Mouse (Mus musculus): ENCODE results near the gene Gimap4. TPM values are rescaled to one million over a fixed set of nuclear protein-coding genes. Genes with fewer than 3 reads are reported as not detected.
"Not testable (repeated sequence)": the region's sequence is repeated elsewhere in the genome, so short reads cannot be mapped to it uniquely, and the experiment has no call there.

Gene Gimap4
- polyA plus RNA-seq, 1 experiment, result 0.74 TPM

GRCm38 (mm10) chr6:48676860-48677415, 7.4 kb upstream of the Gimap4 start:
- TF ChIP-seq POLR2A (IDR thresholded peaks at IDR 0.05; ENCODE audit: borderline replicate concordance, insufficient read depth, low read length) (no peak), CTCF (IDR thresholded peaks at IDR 0.05; ENCODE audit: borderline replicate concordance, insufficient read depth, low read depth, low read length) (no peak)
- Histone ChIP-seq H3K27ac (ENCODE audit: insufficient read depth, low read length) (no peak overlapping the region), H3K27me3 (ENCODE audit: control insufficient read depth, insufficient read depth, low read length) (no peaks in the 10 kb centered on the region), H3K4me3 (replicated peaks; ENCODE audit: insufficient read depth, low read depth, low read length) (no peak overlapping the region), H3K4me1 (ENCODE audit: control insufficient read depth, insufficient read depth, low read length) (no peaks in the 10 kb centered on the region; the same call in 1 of the 2 replicates)
- no peak for DNase-seq
- 34% methylated on average over 5 of the region's 5 CpGs for WGBS

- H3K4me1 ChIP-seq (ENCODE audit: control insufficient read depth, insufficient read depth, low read length), result no peaks in the 10 kb centered on the region; the same call in 1 of the 2 replicates
- H3K4me3 ChIP-seq (replicated peaks; ENCODE audit: insufficient read depth, low read depth, low read length), result no peak overlapping the region
- H3K27ac ChIP-seq (ENCODE audit: insufficient read depth, low read length), result no peak overlapping the region
- TF ChIP-seq POLR2A (IDR thresholded peaks at IDR 0.05; ENCODE audit: borderline replicate concordance, insufficient read depth, low read length), result no peak
- no peak for TF ChIP-seq CTCF (IDR thresholded peaks at IDR 0.05; ENCODE audit: borderline replicate concordance, insufficient read depth, low read depth, low read length)
- 82% methylated on average over 17 of the region's 17 CpGs for WGBS
- DNase-seq, result no peak
- no peaks in the 10 kb centered on the region for H3K27me3 ChIP-seq (ENCODE audit: control insufficient read depth, insufficient read depth, low read length)
These were observed 6.6 kb upstream of the Gimap4 start for GRCm38 (mm10) chr6:48677492-48678345.

GRCm38 (mm10) chr6:48678391-48678790, 6.0 kb upstream of the Gimap4 start:
- TF ChIP-seq POLR2A (IDR thresholded peaks at IDR 0.05; ENCODE audit: borderline replicate concordance, insufficient read depth, low read length) (no peak), CTCF (IDR thresholded peaks at IDR 0.05; ENCODE audit: borderline replicate concordance, insufficient read depth, low read depth, low read length) (no peak)
- Histone ChIP-seq H3K27me3 (ENCODE audit: control insufficient read depth, insufficient read depth, low read length) (no peaks in the 10 kb centered on the region), H3K4me3 (replicated peaks; ENCODE audit: insufficient read depth, low read depth, low read length) (no peak overlapping the region), H3K4me1 (ENCODE audit: control insufficient read depth, insufficient read depth, low read length) (no peaks in the 10 kb centered on the region; the same call in 1 of the 2 replicates), H3K27ac (ENCODE audit: insufficient read depth, low read length) (no peak overlapping the region)
- DNase-seq, result no peak
- WGBS, result 84% methylated on average over 4 of the region's 4 CpGs

GRCm38 (mm10) chr6:48679701-48680100, 4.6 kb upstream of the Gimap4 start:
- H3K4me1 ChIP-seq (ENCODE audit: control insufficient read depth, insufficient read depth, low read length), result no peaks in the 10 kb centered on the region; the same call in 1 of the 2 replicates
- TF ChIP-seq CTCF (IDR thresholded peaks at IDR 0.05; ENCODE audit: borderline replicate concordance, insufficient read depth, low read depth, low read length) (no peak), POLR2A (IDR thresholded peaks at IDR 0.05; ENCODE audit: borderline replicate concordance, insufficient read depth, low read length) (no peak)
- no peak overlapping the region for H3K27ac ChIP-seq (ENCODE audit: insufficient read depth, low read length)
- DNase-seq, result no peak
- WGBS, result 86% methylated on average over 6 of the region's 6 CpGs
- no peak overlapping the region for H3K4me3 ChIP-seq (replicated peaks; ENCODE audit: insufficient read depth, low read depth, low read length)
- no peaks in the 10 kb centered on the region for H3K27me3 ChIP-seq (ENCODE audit: control insufficient read depth, insufficient read depth, low read length)

GRCm38 (mm10) chr6:48680421-48680820, 3.9 kb upstream of the Gimap4 start:
- no peak for DNase-seq
- 89% methylated on average over 5 of the region's 5 CpGs for WGBS
- H3K27ac ChIP-seq (ENCODE audit: insufficient read depth, low read length), result no peak overlapping the region
- TF ChIP-seq CTCF (IDR thresholded peaks at IDR 0.05; ENCODE audit: borderline replicate concordance, insufficient read depth, low read depth, low read length) (no peak), POLR2A (IDR thresholded peaks at IDR 0.05; ENCODE audit: borderline replicate concordance, insufficient read depth, low read length) (no peak)
- H3K4me1 ChIP-seq (ENCODE audit: control insufficient read depth, insufficient read depth, low read length), result no peaks in the 10 kb centered on the region; the same call in 1 of the 2 replicates
- no peak overlapping the region for H3K4me3 ChIP-seq (replicated peaks; ENCODE audit: insufficient read depth, low read depth, low read length)
- no peaks in the 10 kb centered on the region for H3K27me3 ChIP-seq (ENCODE audit: control insufficient read depth, insufficient read depth, low read length)

- DNase-seq, result no peak
- H3K27me3 ChIP-seq (ENCODE audit: control insufficient read depth, insufficient read depth, low read length), result no peaks in the 10 kb centered on the region
- no peaks in the 10 kb centered on the region; the same call in 1 of the 2 replicates for H3K4me1 ChIP-seq (ENCODE audit: control insufficient read depth, insufficient read depth, low read length)
- TF ChIP-seq CTCF (IDR thresholded peaks at IDR 0.05; ENCODE audit: borderline replicate concordance, insufficient read depth, low read depth, low read length) (no peak), POLR2A (IDR thresholded peaks at IDR 0.05; ENCODE audit: borderline replicate concordance, insufficient read depth, low read length) (no peak)
- WGBS, result 65% methylated on average over 3 of the region's 3 CpGs
- H3K4me3 ChIP-seq (replicated peaks; ENCODE audit: insufficient read depth, low read depth, low read length), result no peak overlapping the region
- no peak overlapping the region for H3K27ac ChIP-seq (ENCODE audit: insufficient read depth, low read length)
These were observed 2.8 kb upstream of the Gimap4 start for GRCm38 (mm10) chr6:48681472-48682090.

- Histone ChIP-seq H3K4me3 (replicated peaks; ENCODE audit: insufficient read depth, low read depth, low read length) (no peak overlapping the region), H3K27ac (ENCODE audit: insufficient read depth, low read length) (no peak overlapping the region), H3K4me1 (ENCODE audit: control insufficient read depth, insufficient read depth, low read length) (no peaks in the 10 kb centered on the region; the same call in 1 of the 2 replicates), H3K27me3 (ENCODE audit: control insufficient read depth, insufficient read depth, low read length) (no peaks in the 10 kb centered on the region)
- TF ChIP-seq POLR2A (IDR thresholded peaks at IDR 0.05; ENCODE audit: borderline replicate concordance, insufficient read depth, low read length) (no peak), CTCF (IDR thresholded peaks at IDR 0.05; ENCODE audit: borderline replicate concordance, insufficient read depth, low read depth, low read length) (no peak)
- 17% methylated on average over 4 of the region's 4 CpGs for WGBS
- DNase-seq, result peak in 1 of 2 experiments; percentile 4
These were observed 2.1 kb upstream of the Gimap4 start for GRCm38 (mm10) chr6:48682271-48682670.

- not testable (repeated sequence) for H3K27ac ChIP-seq (ENCODE audit: insufficient read depth, low read length); H3K4me3 ChIP-seq (replicated peaks; ENCODE audit: insufficient read depth, low read depth, low read length); H3K4me1 ChIP-seq (ENCODE audit: control insufficient read depth, insufficient read depth, low read length); H3K27me3 ChIP-seq (ENCODE audit: control insufficient read depth, insufficient read depth, low read length); DNase-seq
- WGBS, result 100% methylated on average over 4 of the region's 4 CpGs
These were observed 1.0 kb upstream of the Gimap4 start for GRCm38 (mm10) chr6:48683263-48683821.

Data from cerebellum, adult 2 months (tissue).